Mouse (Mus musculus) frontal cortex, postnatal 10 days (tissue): ENCODE measurements at regions not wholly inside any gene's neighbourhood (a gene's known extent, or its start where the extent isn't known, plus 50 kb on each side); places are given as distances from the start of the nearest gene placed in this dataset.

Experiments
- DNase-seq, 2 experiments: peaks; one replicate each; pipeline ENCODE4 v3.0.0; 2022; ENCODE audit warnings: low spot score in 2 of 2, mixed read lengths in 1 of 2

DNA sequence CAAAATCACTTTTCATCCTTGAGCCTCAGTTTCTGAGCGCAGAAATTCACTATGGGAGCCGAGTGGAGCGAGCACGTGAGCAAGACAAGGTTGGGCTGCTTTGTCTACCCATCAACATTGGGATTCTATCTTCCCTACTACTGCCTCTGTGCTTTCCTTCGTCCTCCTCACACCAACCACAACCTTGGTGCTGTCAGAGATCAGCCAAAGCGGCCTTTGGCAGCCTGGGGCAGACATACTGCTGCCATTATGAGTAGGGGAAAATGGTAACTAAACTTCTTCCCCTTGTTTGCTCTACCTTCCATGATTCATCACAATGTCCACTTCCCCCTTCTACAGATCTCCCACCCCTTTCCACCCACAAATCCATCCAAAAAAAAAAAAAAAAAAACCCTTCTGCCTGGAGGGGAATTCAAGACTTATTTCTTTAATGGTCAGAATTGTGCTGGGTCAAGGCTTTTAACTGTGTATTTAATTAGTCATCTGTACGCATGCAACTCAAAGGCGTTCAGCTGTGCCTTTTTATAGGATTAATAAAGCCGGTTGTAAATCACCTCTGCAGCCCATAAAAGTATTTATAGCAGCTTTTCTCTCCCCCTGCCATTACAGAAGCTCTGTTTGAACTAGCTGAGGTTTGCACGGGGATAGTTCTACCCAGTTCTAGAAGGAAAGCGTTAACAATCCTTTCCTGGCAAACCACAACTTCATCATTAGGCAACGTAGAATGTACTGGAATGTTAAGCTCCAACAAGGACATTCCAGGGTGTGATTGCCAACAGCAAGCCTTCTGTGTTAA is 340.4 kb downstream of the Pik3r1 start:
- DNase-seq: no peak

DNA sequence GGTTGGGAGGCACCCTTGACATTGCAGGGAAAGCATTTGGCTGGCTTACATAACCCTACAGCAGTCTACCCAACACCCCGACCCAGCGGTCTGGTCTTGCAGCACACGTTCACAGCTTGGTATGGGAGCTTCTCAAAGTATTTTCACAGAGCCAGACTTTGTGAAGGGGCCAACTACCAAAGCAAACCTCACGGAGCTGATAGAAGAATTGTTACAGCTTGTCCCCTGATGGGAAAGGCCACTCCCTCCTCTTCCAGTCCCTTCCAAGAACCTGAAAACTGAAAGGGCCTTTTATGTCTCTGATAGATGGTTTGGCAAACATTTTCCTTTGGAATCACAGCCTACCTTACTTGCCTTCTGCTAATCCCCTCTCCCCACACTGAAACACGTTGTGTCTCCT is 341.6 kb downstream of the Pik3r1 start:
- no peak for DNase-seq

DNA sequence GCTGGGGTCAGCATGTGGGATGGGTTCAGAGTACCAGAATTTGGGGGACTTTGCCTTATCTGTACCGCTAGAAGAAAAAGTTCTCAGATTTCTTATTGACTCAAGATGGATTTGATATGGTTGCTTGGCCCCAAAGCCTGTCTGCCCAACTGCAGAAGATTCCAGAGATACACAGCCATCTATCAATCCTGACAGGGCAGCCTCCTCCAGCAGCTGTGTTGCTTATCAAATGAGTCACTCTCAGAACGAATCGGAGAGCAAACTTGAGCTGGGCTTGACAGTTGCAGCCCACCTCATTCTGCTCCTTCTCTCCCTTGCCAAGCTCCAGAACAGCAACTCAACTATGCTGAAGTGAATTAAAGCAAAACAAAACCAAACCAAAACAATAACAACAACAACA is 345.9 kb downstream of the Pik3r1 start:
- no peak for DNase-seq

DNA sequence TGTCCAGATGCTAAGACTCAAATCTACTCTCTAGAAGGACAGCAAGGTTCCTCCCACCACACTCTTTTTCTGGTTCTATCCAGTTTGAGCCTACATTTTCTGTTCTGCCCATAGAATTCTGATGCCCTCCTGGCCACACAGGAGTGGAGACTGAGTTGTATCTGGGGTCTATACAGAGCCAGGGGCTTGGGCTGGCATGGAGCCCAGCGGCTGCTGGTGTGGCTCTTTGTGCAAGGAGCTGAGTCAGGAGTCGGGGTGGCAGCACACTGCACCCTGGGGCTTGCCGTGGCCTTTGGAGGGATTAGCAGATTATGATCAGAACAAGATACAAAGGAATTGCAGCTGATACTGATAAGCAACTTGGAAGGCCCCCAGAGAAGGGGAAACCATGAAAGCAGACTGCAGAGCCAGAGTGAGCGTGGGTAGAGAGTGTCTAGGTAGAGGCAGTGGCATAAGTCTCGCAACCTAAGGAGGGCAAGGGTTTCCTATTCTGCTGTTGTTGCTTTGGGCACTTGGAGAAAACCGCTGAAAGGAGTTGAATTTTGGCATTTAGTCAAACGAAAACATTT is 348.5 kb downstream of the Pik3r1 start:
- DNase-seq: no peak

DNA sequence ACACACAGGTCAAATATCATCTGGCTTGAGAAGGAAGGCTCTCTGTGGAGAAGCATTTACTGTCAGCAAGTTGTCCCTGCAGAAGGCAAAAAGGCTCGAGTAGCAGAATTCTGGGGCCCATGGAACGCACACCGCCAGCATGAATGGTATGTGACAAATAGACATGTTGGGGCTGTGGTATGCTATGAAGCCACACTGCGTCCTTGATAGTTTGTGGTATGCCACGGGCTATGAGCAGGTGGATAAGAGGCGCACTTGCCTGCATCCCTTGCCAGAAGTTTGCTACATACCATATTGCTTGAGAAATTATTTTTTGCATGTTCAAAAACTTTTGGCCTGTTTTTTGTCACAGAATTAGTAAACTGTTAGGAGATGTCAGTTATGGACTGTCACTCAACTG is 349.7 kb downstream of the Pik3r1 start:
- no peak for DNase-seq

DNA sequence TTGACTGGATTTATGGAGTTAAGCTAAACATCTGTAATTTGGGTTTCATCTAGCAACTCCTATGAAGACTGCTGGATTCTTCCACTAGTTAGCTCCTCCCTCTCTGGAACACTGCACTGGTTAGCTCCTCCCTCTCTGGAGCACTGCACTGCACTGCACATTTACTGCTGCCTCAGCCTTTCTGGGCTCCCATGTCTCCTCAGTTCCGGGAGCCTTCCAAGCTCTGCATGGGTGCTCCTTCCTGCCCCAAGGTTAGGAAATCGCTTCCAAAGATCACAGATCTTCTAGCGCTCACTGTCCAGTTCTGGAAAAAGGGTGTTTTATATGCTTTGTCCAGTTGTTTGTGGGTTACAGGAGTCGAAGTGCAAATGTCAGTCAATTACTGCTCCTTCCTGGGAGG is 359.1 kb downstream of the Pik3r1 start:
- DNase-seq: no peak

DNA sequence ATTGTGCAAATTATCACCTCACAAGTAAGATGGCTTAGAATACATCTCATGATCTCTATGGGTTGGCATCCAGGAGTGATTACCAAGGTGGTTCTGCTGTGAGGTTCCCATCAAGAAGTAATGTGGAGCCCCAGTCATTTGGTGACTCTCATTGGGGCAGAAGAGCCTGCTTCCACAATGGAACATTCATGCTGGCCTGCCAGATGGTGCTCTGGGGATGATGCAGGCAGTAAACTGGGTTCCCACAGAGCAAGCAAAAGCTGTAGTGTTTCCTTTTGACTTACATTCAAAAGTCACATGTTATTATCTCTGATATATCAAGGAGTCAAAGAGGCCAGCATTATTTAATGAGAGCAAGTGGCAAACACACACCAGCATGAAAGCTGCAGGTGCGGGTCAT is 360.4 kb downstream of the Pik3r1 start:
- DNase-seq: no peak

DNA sequence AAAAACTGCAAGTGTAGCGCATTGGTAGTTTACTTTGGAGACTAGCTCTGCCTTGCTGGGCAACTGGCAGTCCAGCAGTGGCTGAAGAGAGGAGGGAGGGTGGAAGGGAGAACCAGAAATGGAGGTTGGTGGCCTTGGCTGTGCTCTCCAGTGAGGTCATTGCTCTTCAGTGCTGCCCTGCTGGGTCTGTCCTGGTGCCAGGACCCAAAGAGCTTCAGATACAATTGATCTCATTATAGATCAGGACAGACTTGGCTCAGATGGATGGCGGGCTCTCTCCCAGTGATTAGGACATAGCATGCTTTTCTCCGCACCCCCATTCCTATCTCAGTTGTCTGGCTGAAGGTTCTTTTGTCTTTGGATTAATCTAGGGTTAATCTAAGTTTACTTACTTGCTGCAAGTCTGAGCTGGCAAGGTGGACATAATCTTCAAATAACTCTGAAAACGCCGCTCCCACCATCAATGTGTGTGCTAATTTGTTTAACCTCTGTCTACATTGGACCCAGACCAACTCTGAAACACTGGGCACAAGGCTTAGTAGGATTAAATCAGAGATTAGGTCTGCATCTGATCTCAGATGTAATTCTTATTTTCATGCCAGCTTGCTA is 394.3 kb downstream of the Pik3r1 start:
- DNase-seq: no peak

DNA sequence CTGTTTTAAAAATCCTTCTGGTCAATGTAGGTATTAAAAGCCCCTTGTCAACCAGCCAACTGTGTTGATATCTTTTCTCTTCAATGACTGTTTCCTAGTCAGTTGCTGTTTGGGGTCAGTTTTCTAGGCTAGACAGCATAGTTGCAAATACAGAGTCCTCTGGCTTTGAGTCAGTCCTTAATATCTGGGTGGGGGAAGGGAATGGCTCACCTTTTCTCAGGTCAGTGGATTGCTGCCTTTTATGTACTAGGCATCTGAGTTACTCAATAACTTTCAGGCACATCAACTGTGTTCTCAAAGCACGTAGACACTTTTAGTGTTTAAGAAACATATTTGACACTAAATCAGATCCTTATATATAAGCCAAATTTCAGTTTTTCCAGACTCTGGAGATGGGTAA is 396.1 kb downstream of the Pik3r1 start:
- no peak for DNase-seq

DNA sequence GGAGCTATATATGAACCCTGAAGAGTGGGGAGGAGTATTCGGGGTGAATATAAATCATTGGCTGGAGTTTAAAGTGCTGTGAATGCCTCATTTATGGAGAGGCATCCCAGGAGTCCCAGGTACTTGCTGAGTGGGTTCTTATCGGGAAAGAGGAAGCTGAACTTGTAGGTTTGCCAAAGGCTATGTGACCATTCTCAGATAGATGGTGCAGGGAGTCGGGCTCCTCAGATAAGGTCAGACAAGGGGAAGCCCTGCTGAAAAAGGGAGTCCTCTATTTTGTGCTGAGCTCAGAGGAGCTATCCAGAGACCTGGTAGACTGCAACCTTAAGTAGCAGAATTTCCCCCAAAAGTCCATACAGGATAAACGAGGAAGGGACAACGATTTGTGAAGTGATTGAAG is 399.8 kb downstream of the Pik3r1 start:
- DNase-seq: no peak

DNA sequence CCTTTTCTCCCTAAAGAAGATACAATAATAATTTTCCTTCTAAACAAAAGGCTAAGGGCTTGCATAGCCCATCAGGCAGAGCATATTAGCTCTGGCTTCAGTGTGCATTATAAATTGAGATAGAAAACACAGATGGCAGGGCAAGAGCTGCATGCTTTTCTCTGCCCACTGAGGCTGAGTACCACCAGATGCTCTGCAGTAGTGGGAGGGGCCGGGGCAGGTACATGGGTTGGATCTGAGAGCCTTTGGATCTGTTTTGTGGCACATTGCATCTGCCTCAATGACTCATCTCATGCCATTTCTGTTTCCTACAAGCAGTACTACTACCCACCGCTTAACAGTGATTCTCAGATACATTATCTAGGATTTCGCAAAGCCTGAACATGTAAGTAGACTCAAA is 412.7 kb downstream of the Pik3r1 start:
- no peak for DNase-seq

DNA sequence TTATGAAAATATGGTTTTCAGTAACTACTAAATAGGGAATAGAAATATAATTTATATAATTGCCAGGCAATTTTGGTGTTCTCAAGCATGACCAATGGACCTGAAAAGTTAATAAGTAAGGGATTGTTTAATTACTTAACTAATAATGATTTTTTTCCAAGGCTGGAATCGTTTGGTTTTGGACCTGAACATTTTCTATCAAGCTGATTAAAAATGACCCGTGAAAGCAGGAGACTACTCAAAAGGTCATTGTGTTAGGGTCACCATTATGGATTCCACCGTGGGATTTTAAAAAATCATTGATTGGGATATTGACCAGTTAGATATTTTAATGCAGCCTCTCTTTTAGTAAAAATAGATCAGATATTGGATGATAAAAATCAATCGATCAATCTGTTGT is 416.9 kb downstream of the Pik3r1 start:
- DNase-seq: no peak

DNA sequence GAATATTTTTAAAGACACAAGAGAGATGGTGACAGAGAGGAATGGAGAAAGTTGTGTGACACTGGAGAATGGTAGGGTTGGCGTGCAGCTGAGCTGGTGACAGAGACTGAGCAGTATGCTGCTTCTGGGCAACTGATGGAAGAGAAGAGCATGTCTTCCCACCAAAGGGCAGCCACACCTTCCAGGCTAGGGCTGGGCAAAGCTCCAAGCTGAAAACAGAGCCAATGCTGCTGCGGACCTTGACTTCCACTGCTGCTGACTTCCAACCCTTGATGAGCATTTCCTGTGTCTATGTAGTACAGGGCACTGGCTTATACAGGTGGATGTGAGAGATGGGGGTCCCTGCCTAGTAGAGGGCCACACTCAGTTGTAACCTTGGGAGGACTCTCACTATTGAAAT is 418.7 kb downstream of the Pik3r1 start:
- DNase-seq: no peak

DNA sequence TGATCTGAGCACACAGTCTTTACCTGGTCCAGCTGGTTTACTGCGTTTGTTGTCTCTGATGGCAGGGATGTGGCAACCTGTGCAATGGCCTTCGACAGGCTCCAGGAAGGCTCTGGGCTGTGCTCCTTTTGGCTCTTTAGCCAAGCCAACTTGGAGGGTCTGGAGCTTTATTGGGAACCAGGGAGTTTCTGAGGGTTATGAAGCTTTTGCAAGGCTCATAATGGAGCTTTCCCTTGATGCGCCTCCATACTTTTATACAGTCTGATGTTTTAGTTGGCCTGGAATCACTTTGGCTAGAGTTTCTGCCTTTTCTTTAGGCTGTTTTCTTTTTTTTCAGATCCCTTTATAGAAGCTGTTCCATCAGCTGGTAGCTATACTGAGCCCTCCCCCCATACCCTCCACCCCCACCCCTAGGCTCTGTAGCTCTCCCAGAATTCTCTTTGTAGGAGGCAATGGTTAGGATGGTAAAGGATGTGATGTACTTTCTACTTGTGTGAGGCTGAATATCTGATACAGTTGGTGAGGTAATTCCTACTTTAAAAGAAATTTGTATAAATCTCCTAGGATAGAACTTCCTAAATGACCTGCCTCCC is 429.6 kb downstream of the Pik3r1 start:
- DNase-seq: no peak

DNA sequence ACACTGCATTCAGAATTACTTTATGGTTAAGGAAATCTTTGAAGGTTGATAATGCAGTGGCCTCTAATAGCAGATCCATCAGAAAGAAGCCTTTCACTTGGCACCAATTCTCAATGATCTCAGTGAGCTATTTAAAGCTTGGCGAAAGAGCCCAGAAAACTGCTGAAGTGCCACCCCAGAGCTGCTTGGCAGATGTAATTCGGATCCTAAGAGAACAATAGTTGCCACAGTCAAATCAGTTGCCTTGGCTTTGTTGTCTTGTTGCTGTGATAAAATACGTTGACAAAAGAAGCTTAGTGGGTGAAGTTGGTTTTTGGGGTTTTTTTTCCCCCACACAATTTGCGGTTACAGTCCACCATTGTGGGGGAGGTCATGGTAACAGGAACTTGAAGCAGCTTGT is 449.4 kb downstream of the Pik3r1 start:
- DNase-seq: no peak

DNA sequence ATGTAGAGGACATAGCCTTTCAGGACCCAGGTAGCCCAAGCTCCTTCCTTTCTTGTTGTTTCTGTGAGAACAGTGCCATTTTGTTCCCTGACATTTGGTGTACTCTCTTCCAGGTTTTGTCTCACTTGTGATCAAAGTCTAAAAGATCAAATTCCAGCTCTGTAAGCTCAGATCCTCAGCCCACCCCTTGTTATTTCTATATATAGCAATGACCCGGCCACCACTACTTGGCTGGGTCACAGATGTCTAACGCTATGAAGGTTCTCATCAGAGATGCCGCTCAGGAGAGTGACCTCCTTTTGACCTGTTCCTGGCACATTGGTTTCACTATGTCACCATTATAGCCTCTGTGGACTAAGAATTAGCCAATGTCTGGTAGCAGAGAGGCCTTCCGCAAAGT is 451.7 kb downstream of the Pik3r1 start:
- no peak for DNase-seq

DNA sequence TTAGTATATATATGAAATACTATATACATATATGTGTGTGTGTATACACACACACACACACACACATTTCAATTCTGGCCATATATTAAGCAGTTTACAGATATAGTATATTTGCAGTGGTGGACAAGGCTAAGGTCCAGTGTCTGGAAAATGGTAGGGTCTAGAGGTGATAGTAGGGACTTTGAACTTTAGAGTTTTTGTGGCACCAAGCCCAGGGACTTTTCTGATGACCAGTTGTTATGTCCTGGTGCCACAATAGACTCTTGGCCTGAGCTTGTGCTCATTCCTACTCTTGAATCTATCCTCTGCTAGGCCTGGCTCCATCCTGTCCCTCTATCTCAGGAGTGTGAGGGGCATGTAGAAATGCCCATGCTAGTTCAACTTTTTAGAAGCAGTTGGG is 454.0 kb downstream of the Pik3r1 start:
- DNase-seq: no peak

DNA sequence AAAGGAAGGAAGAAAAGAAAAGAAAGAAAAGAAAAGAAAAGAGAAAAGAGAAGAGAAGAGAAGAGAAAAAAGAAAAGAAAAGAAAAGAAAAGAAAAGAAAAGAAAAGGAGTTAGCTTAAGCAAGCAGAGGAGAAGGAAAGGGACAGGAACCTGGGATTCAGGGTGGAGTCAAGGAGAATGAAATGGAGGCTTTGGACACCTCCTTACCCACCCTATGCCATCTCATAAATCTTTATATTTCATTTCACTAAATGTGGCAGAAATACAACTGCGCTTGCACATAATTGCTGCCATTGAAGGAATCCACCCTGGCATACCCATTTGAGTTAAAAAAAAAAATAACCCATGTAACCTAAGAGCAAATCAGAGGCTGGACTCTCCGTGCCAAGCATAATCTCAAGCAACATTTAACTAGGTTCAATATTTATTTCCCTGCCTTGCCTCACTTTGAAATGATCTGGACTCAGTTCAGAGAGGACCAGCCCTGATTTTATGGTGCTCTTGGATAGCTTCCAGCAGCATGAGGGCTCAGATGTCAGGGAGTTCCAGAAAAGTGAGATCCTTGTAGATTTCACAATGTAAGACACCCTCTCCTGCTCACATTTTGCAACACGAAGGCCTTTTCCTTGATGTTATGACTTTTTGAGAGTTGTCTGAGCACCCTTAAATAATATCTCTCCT is 456.2 kb downstream of the Pik3r1 start:
- no peak for DNase-seq

DNA sequence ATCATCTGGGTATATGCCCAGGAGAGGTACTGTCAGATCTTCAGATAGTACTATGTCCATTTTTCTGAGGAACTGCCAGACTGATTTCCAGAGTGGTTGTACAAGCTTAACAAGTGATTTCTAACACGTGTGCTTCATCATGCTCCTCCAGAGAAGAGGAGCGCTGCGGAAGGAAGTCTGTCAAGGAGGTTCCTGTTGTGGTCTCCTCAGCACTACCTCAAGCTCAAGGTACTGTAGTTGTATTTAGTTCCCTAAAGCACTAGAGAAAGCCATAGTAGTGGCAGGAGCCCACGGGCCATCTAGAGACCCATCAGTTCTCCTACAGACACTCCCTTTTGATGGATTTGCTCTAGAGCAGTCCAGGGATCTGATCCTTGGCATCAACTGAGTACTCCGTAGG is 459.3 kb downstream of the Pik3r1 start:
- DNase-seq: no peak

DNA sequence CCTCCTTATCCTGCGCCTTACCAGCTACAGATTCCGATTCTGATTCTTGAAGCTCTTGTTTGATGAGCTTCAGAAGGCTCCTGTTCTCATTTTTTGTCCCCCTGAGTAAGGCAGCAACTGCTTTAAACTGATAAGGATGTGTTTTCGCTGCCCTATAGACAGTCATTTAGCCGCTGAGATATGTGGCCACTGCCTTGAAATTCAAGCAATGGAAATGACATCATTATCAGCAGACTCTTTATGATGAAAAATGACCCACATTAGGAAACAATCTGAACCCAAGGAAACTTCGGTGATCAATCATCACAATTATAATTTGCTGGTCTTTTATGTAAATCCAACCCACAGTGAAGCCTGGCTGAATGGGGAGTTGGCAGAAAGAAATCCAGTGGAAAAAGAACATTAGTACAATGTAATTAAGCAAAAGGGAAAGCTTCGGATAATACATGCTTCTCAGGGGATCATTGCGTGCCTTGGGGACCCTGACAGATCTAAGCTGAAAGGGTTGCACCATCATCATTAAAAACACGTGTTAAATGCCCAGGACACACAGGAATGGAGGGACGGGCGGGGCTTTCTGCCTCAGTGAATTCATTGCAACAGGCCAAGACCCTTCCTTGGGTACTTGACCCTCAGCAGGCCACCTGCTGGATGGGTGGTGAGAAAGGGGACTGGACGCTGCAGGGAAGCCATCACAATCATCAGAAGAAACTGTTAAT is 462.2 kb downstream of the Pik3r1 start:
- no peak for DNase-seq

DNA sequence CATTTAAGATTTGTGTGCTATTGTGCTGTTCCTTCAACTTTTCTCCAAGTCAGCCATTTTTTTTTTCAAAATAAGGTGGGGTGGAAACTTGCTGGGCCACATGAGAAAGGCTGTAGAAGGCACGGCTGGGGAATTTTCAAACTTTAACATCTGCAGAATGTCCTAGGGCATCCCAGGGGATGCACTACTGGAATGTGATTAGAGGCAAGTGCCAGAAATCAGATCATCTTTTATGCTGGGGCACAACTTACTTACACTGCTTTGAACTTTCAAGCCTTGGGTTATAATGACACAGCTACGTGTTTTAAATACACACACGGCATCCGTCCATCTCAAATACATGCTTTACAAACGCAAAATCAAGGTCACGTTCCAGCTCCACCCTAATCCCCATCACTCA is 463.0 kb downstream of the Pik3r1 start:
- no peak for DNase-seq

DNA sequence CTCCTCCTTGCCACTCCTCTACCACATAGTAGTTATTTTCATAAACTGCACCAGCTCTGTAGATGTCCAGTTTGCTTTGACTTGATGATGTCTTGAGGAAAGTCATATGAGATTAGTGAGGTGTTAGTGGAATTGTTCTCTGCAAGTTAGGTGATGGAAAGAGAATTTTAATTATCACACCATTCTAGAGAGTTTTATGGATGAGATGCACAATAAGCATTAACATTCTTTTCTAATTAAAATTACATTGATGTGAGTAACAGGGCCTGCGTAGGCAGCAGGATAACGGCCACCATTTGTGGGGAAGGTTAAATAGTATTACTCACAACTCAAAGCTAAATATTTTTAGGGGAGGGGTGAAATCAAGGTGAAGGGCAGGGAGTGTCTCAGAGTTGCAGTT is 466.7 kb downstream of the Pik3r1 start:
- DNase-seq: no peak
